Mouse (Mus musculus): ENCODE results near the gene Pdgfb. TPM values are rescaled to one million over a fixed set of nuclear protein-coding genes. Genes with fewer than 3 reads are reported as not detected.

The Pdgfb gene
- polyA plus RNA-seq, 1 experiment from 2014 or later = 2.7 TPM

- DNase-seq (ENCODE audit: low spot score) = peak; percentile 87
Measured at GRCm38 (mm10) chr15:80009421-80010181, 5.2 kb downstream of the Pdgfb start.

DNA sequence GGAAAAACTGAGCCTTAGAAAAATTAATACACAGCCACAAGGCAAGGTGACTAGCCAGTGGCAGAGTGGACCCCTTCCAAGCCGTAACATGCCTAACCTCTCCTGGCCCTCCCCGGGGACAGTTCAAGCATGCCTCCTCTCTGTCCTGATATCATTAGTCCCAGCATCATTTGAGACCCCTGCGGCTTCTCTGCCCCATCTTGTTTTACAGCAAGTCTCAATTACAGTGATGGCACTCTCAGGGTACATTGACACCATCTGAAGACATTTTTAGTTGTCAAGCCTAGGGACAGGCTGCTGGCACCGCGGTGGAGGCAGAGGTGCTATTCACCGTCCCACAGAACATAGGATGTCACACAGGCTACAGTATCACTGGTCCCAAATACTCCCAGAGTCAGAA, 6.3 kb downstream of the Pdgfb start:
- no peak for DNase-seq (ENCODE audit: low spot score)

GRCm38 (mm10) chr15:80006156-80006555, 8.6 kb downstream of the Pdgfb start:
- DNase-seq (ENCODE audit: low spot score) = peak; percentile 47

DNA sequence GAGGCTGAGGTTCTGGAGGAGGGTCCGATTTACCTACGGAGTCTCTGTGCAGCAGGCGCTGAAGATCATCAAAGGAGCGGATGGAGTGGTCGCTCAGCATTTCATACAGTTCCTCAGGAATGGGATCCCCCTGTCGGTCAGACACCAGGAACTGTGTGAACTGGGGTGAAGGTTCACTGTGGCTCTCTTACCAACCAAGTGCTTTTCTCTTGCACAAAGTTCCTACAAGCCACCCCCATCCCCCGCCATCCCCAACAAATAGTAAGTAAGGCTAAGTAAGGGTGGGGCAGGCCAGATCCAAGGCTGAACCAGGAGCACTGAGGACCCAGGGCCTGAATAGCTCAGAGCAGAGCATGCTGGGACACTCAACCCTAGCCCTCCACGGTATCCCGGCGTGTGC, 9.3 kb downstream of the Pdgfb start:
- DNase-seq (ENCODE audit: low spot score) = no peak

DNA sequence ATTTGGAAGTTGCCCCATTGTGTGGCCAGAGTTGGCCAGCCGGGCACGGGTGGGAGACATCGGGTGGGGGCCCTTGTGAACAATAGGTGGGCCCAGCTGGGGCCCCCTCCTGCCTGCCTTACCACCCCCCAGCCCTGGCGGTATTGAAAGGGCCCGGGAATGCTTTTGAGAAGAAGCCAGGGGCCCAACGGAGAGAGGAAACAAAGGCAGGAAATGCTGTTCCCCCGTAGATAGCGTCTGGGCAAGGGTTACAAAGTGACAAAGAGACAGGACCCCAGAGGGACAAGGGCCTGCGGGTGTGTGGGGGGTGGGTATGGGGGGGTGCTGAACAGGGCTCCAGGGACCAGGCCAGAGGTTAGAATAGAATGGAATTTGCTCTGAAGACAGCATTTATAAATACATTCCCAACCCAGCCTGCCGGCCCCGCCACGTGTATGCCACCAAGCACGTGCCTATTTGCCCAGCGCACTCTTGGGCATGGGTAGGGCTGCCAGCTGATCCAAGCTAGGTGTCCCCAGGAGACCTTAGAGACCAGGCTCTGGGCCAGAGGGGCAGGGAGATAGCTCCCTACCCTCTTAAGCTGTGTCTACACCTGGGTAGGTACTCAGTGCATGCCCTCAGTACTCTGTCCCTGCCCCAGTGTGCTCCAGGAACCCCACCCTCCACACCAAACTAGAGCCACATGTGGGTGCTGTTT, 10.0 kb downstream of the Pdgfb start:
- DNase-seq (ENCODE audit: low spot score) = no peak

DNA sequence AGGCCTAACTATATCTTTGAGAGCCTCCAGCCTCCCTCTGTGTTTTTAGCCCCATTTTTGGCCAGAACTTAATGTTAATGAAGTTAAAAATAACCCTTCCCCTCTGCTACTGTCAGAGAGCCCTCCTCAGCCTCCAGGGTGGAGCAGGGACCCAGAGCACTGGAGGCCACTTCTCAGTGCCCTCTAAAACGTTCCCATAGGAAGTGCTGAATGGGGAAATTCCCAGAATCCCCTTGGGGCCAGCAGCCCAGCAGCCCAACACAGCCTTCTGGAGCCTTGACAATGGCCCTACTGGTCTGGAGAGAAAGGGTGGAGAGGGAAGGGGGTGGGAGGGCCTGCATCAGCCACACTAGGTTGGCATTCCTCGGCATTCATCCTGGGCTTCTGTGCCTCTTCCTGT, 11.2 kb downstream of the Pdgfb start:
- no peak for DNase-seq (ENCODE audit: low spot score)

DNA sequence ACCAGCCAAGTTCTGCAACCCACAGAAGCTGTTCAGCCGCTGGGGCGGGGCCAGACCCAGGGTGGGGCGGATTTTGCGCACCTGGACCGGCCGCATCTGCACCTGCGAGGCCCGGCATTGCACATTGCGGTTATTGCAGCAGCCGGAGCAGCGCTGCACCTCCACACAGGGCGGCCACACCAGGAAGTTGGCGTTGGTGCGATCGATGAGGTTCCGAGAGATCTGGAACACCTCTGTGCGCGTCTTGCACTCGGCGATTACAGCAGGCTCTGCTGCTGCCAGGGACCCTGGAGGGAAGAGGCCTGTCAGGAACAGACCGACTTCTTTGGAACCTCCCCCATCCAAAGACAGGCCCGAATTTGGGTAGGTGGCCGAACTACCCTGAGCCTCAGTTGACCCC, 13.2 kb downstream of the Pdgfb start:
- no peak for DNase-seq (ENCODE audit: low spot score)

DNA sequence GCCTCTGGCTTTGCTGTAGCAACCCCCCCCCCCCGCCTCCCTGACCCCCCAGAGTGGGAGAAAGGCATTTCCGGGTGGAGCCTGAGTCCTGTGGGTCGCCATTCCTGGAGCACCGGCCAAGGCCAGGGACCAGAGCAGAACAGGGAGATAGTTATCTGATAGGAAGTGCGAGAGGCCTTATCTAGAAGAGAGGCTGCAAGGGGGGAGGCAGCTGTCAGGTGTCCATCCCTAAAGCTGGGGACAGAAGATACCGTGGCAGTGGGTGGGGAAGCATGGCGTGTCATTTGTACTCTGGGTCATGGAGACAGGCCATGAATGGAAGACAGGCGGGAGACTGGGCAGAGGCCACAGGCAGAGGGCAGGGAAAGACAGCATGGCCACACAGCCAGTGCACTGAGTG, 14.1 kb downstream of the Pdgfb start:
- DNase-seq (ENCODE audit: low spot score) = no peak

- no peak for DNase-seq (ENCODE audit: low spot score)
Measured at GRCm38 (mm10) chr15:79997988-79998387, 16.8 kb downstream of the Pdgfb start.

DNA sequence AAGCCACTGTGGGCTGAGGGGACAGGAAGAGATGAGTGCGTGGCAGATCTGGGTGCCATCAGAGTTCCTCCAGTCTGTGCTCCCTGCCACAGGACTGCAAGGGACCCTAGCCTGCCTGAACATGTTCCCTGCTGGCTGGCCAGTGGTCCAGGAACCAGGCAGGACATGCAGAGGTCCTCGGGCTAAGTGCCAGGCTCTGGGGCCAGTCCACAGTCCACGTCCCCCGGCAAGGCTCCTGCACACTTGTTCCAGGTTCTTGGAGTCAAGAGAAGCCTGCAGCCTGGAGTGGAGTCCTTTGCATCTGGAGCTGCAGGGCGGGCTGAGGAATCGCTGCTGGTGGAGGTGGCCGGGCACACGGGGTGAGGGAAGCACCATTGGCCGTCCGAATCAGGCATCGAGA, 18.0 kb downstream of the Pdgfb start:
- no peak for DNase-seq (ENCODE audit: low spot score)

DNA sequence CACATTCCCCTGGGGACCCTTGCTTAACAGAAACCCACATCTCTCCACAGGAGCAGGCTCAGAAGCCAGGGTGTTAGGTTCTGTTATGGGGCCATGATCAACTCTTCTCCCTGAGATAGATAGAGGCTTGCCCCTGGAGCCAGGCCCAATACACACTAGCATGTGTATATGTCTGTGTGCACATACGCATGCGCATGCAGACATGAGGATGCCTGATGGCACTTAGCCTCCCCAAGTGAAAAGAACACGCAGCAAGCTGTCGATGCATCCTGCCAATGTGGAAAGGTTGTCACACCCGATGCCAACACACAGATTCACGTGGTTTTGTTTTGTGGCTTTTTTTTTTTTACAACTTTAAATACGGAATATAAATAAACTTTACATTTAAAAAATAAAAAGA, 19.2 kb downstream of the Pdgfb start:
- no peak for DNase-seq (ENCODE audit: low spot score)

- DNase-seq (ENCODE audit: low spot score) = no peak
Measured at GRCm38 (mm10) chr15:79994566-79994965, 20.2 kb downstream of the Pdgfb start.

GRCm38 (mm10) chr15:79986182-79986581, 28.6 kb downstream of the Pdgfb start:
- no peak for DNase-seq (ENCODE audit: low spot score)

DNA sequence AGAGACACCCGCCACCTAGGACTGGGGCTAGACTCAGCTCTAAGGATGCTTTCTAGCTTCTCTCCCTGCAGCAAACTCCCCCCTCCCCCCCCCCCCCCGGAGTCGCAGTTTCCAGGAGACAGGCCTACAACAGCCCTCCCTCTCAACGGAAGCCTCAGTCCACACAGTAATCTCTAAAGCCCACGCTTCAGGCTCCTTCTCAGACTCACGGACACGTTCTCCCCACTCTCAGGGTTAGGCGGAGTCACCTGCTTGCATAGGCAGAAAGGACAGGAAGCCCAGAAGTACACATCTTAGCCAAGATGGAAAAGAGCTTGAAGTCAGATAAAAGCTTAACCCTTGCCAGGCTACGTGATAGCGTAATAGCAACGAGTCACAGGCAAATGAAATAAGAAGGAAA, 29.3 kb downstream of the Pdgfb start:
- no peak for DNase-seq (ENCODE audit: low spot score)

GRCm38 (mm10) chr15:79984152-79984551, 30.6 kb downstream of the Pdgfb start:
- no peak for DNase-seq (ENCODE audit: low spot score)

DNA sequence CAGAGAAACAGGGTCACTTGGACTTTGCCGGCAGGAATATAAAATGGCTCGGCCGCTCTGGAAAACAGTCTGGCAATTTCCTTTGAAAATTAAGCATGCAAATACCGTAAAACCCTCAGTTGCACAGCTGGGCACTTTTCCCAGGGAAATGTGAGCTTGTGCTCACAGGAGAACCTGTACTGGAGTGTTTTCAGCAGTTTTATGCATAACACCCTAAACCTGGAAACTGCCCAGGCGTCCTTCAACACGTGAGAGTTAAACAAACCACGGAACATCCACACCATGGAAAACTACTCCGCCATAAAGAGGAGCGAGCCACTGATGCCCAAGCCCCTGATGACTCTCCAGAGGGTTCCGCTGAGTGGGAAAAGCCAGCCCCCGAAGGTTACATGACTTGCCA, 34.1 kb downstream of the Pdgfb start:
- DNase-seq (ENCODE audit: low spot score) = no peak

- no peak for DNase-seq (ENCODE audit: low spot score)
Measured at GRCm38 (mm10) chr15:79972186-79972585, 42.6 kb downstream of the Pdgfb start.

DNA sequence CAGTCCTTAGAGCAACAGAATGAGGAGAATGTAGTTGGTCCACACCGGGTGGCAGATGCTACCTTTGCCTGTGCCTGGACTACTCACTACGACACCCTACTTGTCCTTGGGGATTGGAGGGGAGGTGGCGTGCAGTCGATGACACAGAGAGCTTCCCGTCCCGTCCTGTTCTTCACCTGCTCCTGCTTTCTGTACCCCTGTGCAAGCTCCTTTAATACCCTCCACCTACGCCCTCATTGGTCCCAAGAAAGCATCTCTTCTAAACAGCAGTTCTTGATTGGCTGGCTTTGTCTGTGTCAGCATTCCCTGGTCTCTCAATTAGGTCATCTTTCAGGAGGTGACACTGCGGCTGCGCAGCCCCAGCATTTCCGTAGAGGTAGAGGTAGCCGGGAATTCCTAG, 43.8 kb downstream of the Pdgfb start, which contains the start of gene Cbx7:
Cbx7 (minus strand) TSS at position 180 of the 400 bp plus-strand sequence.
- DNase-seq (ENCODE audit: low spot score) = no peak

DNA sequence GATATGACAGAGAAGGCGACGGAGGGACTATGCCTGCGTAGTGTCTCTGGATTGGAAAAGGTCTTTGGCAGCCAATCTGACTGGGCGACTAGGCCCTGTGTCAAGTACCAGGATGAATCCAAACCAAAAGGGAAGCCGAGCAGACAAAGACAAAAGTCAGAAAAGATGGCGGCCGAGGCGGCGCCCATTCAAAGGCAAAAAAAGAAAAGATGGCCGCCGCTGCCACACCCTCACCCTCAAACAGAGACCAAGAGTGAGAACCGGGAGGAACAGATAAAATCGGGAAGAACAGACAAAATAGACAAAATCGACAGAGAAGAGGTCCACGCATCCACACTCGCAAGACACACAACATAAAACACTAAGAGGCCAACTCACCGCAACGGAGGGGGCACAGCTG, 44.3 kb downstream of the Pdgfb start:
- DNase-seq (ENCODE audit: low spot score) = no peak

DNA sequence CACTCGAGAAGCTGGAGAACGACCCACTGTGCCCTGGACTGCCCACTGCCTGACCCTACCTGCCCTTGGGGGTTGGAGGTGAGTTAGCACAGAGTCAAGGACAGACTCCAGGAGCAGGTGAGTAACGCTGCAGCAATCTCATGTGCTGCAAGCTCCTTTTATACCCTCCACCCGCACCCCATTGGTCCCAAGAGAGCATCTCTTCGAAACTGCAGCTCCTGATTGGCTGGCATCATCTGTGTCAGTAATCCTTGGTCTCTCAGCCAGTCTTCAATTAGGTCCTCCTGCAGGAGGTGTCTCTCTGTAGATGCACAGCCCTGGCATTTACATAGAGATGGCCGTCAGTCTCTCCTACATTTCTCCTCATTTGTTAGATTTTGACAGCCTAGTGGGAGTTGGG, 47.4 kb downstream of the Pdgfb start:
- no peak for DNase-seq (ENCODE audit: low spot score)

GRCm38 (mm10) chr15:79964376-79964775, 50.4 kb downstream of the Pdgfb start:
- no peak for DNase-seq (ENCODE audit: low spot score)

DNA sequence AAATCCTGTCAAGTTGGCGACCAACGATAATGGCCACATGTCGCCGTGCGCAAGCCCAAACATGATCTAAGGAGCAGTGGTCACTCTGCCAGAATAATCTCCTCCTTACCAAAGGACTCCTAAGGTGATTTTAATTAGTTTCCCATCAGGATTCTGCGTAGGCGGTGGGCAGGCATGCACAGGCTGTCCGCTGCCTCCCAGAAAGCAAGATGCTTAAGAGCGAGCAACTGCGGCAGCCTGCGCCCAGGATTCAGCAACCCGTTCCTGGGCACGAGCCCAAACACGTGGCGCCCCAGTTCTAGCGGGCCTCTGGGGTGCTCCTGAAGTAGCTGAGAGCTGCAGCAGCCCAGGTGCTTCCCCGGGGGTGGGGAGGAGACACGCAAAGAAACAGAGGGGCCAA, 52.1 kb downstream of the Pdgfb start:
- peak; percentile 25 for DNase-seq (ENCODE audit: low spot score)

DNA sequence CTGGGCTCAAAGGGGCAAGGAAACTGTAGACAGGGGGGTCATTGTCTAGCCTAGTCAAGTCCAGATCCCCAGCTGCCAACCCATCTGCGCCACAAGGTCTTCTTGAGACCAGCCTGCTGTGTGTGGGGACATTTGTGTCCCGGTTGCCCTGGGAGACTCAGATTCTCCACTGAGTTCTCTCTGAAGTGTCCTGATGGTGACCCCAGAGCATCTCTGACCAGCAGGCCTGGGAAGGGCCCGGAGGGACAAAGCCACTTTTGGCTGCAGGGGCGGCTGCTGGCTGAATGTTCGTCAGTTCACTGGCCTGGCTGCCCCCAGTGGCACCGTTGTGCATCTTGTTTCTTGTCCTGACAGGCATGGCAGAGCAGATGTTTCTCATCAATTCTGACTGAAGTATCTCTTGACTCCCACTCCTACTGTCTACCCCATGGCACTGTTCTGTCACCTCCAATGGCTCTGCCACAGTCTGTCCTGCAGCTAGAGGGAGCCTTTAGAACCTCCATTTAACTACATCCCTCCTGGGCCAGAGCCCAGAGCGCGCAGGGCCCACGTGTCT, 53.3 kb downstream of the Pdgfb start:
- no peak for DNase-seq (ENCODE audit: low spot score)

Data from thymus, postnatal 0 days (tissue).